Mouse (Mus musculus) embryonic facial prominence, embryonic 10.5 days (tissue): ENCODE measurements around the gene Rap1a. TPM values are rescaled to one million over a fixed set of nuclear protein-coding genes. Genes with fewer than 3 reads are reported as not detected.

Experiments
- DNase-seq: peaks from one replicate; pipeline ENCODE4 v3.0.0-alpha.2; 2017; ENCODE audit warnings: low spot score
- H3K27ac ChIP-seq: fragments of 300-500 bp; sonication (generic); replicated peaks from 2 replicates; pipeline ENCODE4 v1.5.1; 2016; ENCODE audit warnings: mild to moderate bottlenecking
- H3K27me3 ChIP-seq: fragments of 300-500 bp; sonication (generic); replicated peaks from 2 replicates; pipeline ENCODE4 v1.6.1; 2016; ENCODE audit warnings: low read depth, mild to moderate bottlenecking; ENCODE audit not compliant: poor library complexity, severe bottlenecking
- H3K36me3 ChIP-seq: fragments of 300-500 bp; sonication (generic); replicated peaks from 2 replicates; pipeline ENCODE4 v1.6.1; 2016; ENCODE audit warnings: mild to moderate bottlenecking, moderate library complexity
- H3K4me1 ChIP-seq: fragments of 300-500 bp; sonication (generic); 2 replicates; pipeline ENCODE4 v1.6.1; 2016
- H3K4me3 ChIP-seq: fragments of 300-500 bp; sonication (generic); 2 replicates; pipeline ENCODE4 v1.5.1; 2016; ENCODE audit warnings: mild to moderate bottlenecking, moderate library complexity
- H3K9me3 ChIP-seq: fragments of 300-500 bp; sonication (generic); 2 replicates; pipeline ENCODE4 v1.6.1; 2016; ENCODE audit warnings: mild to moderate bottlenecking
- WGBS: fragments of 180-500 bp; shearing (Covaris S2); methylation state at CpG from one replicate; pipeline ENCODE4 v1.1.7; 2016; 5-methylcytosine and 5-hydroxymethylcytosine counted together
- polyA plus RNA-seq: library from polyadenylated mRNA; unstranded; fragments of >200 nt; fragmentation: Nextera tagmentation; extraction: Ambion mirVana; gene quantifications from 2 replicates; pipeline ENCODE4 v1.2.1, GENCODE M21; 2016

Gene Rap1a
- polyA plus RNA-seq, 1 experiment from 2014 or later = 66.0 TPM

- peak within 1 kb of the TSS; percentile 90 for H3K4me3 ChIP-seq
- H3K36me3 ChIP-seq = peaks cover 26% of the 10 kb centered on the region
- H3K9me3 ChIP-seq = no peaks in the 10 kb centered on the region
- WGBS = under 1% methylated on average over 72 of the region's 72 CpGs
- peaks cover 9% of the 10 kb centered on the region; the same call in 1 of the 2 replicates for H3K27me3 ChIP-seq
- peak within 1 kb of the TSS; percentile 91 for H3K27ac ChIP-seq
- peaks cover 12% of the 10 kb centered on the region for H3K4me1 ChIP-seq
- peak; percentile 97 for DNase-seq
Measured at GRCm38 (mm10) chr3:105687324-105688060, 113.6 kb downstream of the Rap1a start, which contains the start of gene Ddx20. TSS of gene Ddx20 (minus strand) at chr3:105687574.

- H3K4me1 ChIP-seq = peaks cover 12% of the 10 kb centered on the region
- peaks cover 9% of the 10 kb centered on the region; the same call in 1 of the 2 replicates for H3K27me3 ChIP-seq
- peak overlapping the region; percentile 91 for H3K27ac ChIP-seq
- no peak for DNase-seq
- peak overlapping the region; percentile 90 for H3K4me3 ChIP-seq
- peaks cover 34% of the 10 kb centered on the region for H3K36me3 ChIP-seq
- no peaks in the 10 kb centered on the region for H3K9me3 ChIP-seq
- WGBS = 9% methylated on average over 60 of the region's 60 CpGs
Measured at GRCm38 (mm10) chr3:105686394-105687323, 114.5 kb downstream of the Rap1a start.

- no peak overlapping the region for H3K27ac ChIP-seq
- WGBS = 92% methylated on average over 7 of the region's 7 CpGs
- H3K4me3 ChIP-seq = no peak overlapping the region
- H3K4me1 ChIP-seq = no peaks in the 10 kb centered on the region
- no peak for DNase-seq
- peaks cover 83% of the 10 kb centered on the region for H3K36me3 ChIP-seq
- no peaks in the 10 kb centered on the region for H3K27me3 ChIP-seq
- H3K9me3 ChIP-seq = no peaks in the 10 kb centered on the region
Measured at GRCm38 (mm10) chr3:105680346-105680745, 120.8 kb downstream of the Rap1a start.

Other genes with a start within 250 kb of the Rap1a start
- 51.7 and 54.6 TPM in 2 replicates for gene Ddx20, start 113.8 kb downstream of the Rap1a start, polyA plus RNA-seq
- 3.4 and 3.6 TPM in 2 replicates for gene Inka2, start 96.7 kb downstream of the Rap1a start, polyA plus RNA-seq
- not detected in 2 replicates for gene Adora3, start 69.5 kb upstream of the Rap1a start, polyA plus RNA-seq
- gene Tmigd3, start 69.6 kb upstream of the Rap1a start, polyA plus RNA-seq = 0.15 TPM in 1 of 2 replicates, not detected in the other
- 0.34 and 0.61 TPM in 2 replicates for gene I830077J02Rik, start 131.3 kb upstream of the Rap1a start, polyA plus RNA-seq
- gene Wdr77, start 158.0 kb upstream of the Rap1a start, polyA plus RNA-seq = 180 and 193 TPM in 2 replicates
- gene Atp5f1, start 158.8 kb upstream of the Rap1a start, polyA plus RNA-seq = 459 and 473 TPM in 2 replicates
- gene Ovgp1, start 172.4 kb upstream of the Rap1a start, polyA plus RNA-seq = 2.0 and 2.7 TPM in 2 replicates
- 0.21 and 0.79 TPM in 2 replicates for gene Pifo, start 213.3 kb upstream of the Rap1a start, polyA plus RNA-seq
- gene Chil5, start 231.5 kb upstream of the Rap1a start, polyA plus RNA-seq = not detected in 2 replicates